Mouse (Mus musculus) lung, postnatal 14 days (tissue): ENCODE measurements around the gene Eif4g3.

Source experiments
- DNase-seq: peaks from one replicate; pipeline ENCODE4 v3.0.0; 2021

Eif4g3 gene

GRCm38 (mm10) chr4:138250088-138250960 lies 257.5 kb downstream of the Eif4g3 start, which contains the start of the genes Sh2d5 and Kif17:
Gene Sh2d5, plus strand, starts transcription at chr4:138250403.
Gene Kif17, plus strand, starts transcription at chr4:138250435.
- peak; percentile 65 for DNase-seq

GRCm38 (mm10) chr4:138251819-138252218 lies 259.0 kb downstream of the Eif4g3 start:
- no peak for DNase-seq

GRCm38 (mm10) chr4:138252231-138252630 lies 259.4 kb downstream of the Eif4g3 start:
- DNase-seq = no peak

GRCm38 (mm10) chr4:138257116-138257687 lies 264.4 kb downstream of the Eif4g3 start:
- no peak for DNase-seq
